Mouse (Mus musculus): ENCODE results near the gene Supt4a.

DNA sequence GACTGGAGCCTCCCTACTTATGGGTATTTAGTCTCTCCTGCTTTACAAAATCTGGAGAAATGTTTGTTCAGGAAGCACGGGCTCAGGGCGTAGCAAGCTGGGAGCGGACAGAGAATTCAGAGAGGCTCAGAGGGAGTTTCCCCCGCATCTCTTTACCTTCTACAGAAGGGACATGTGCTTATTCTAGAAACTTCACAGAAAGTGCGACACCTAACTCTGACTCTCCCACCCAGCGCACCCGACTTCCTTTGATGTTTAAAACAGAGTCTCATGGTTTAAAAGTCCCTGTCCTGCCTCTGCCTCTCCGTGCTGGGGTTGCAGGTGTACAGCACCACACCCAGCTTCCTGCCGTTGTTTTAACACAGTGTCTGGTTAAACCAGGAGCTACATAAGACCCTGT lies 16.5 kb upstream of the Supt4a start:
- TF ChIP-seq CTCF (IDR thresholded peaks at IDR 0.05; ENCODE audit: extremely low read depth, insufficient read length, insufficient replicate concordance, low read depth, low read length) (no peak), POLR2A (IDR thresholded peaks at IDR 0.05; ENCODE audit: low read depth, low read length) (no peak)
